Mouse (Mus musculus): ENCODE measurements at regions not wholly inside any gene's neighbourhood (a gene's known extent, or its start where the extent isn't known, plus 50 kb on each side); places are given as distances from the start of the nearest gene placed in this dataset.
A peak's percentile ranks its signal among the peaks of the same experiment; 100 is the strongest.

GRCm38 (mm10) chr13:117152655-117153054 is 55.7 kb upstream of the Emb start:
- no peak for DNase-seq (ENCODE audit: low read depth)

GRCm38 (mm10) chr13:117143828-117144227 is 64.5 kb upstream of the Emb start:
- DNase-seq (ENCODE audit: low read depth): peak; percentile 44

- peak; percentile 6 for DNase-seq (ENCODE audit: low read depth)
These were observed 65.1 kb upstream of the Emb start for GRCm38 (mm10) chr13:117143255-117143654.

GRCm38 (mm10) chr13:117134352-117134751 is 74.0 kb upstream of the Emb start:
- DNase-seq (ENCODE audit: low read depth): no peak

- DNase-seq (ENCODE audit: low read depth): no peak
These were observed 76.2 kb upstream of the Emb start for GRCm38 (mm10) chr13:117132123-117132522.

GRCm38 (mm10) chr13:117127813-117128549 is 80.4 kb upstream of the Emb start:
- DNase-seq (ENCODE audit: low read depth): no peak

- DNase-seq (ENCODE audit: low read depth): no peak
These were observed 81.1 kb upstream of the Emb start for GRCm38 (mm10) chr13:117127116-117127728.

GRCm38 (mm10) chr13:117119636-117120035 is 88.7 kb upstream of the Emb start:
- DNase-seq (ENCODE audit: low read depth): no peak

GRCm38 (mm10) chr13:117114797-117115196 is 89.5 kb upstream of the Parp8 start:
- DNase-seq (ENCODE audit: low read depth): no peak

- DNase-seq (ENCODE audit: low read depth): no peak
These were observed 87.1 kb upstream of the Parp8 start for GRCm38 (mm10) chr13:117112424-117112823.

GRCm38 (mm10) chr13:117105151-117105660 is 79.9 kb upstream of the Parp8 start:
- no peak for DNase-seq (ENCODE audit: low read depth)

- no peak for DNase-seq (ENCODE audit: low read depth)
These were observed 69.4 kb upstream of the Parp8 start for GRCm38 (mm10) chr13:117094773-117095172.

GRCm38 (mm10) chr13:117088629-117089028 is 63.3 kb upstream of the Parp8 start:
- DNase-seq (ENCODE audit: low read depth): no peak

- no peak for DNase-seq (ENCODE audit: low read depth)
These were observed 57.4 kb upstream of the Parp8 start for GRCm38 (mm10) chr13:117082758-117083157.

- no peak for DNase-seq (ENCODE audit: low read depth)
These were observed 54.0 kb upstream of the Parp8 start for GRCm38 (mm10) chr13:117079316-117079715.
